Mouse (Mus musculus): Measurements from ENCODE around the gene Ilf2.

DNA sequence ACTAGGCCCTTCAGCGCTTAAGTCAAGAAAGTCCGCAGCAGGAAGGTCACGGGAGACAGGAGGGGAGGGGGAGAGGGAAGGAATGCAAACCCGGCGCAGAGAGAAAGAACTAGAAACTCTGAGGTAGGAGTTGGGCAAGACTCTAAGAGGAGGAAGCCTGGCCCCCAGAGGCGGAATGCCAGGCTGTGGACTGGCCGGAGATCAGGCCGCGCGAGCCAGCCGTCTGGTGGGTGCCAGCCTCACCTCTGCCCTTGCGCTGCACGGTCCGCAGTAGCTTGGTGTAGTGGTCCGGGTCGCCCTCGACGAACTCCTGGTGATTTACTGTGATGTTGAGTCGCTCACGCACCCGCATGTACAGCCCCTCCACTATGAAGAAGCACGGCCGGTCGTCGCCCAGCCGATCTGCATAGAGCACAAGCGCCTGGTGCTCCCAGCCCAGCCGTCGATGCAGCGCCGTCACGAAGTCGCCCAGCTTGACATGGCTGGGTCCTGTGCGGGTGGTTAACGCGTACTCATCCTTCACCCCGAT is 11.3 kb upstream of the Ilf2 start:
- TF ChIP-seq CTCF (IDR thresholded peaks at IDR 0.05; ENCODE audit: extremely low read depth, insufficient read length, insufficient replicate concordance, low read depth, low read length) (no peak), POLR2A (IDR thresholded peaks at IDR 0.05; ENCODE audit: low read depth, low read length) (no peak)
